Mouse (Mus musculus) yolk sac, embryonic 10.5 days (tissue): ENCODE measurements at regions not wholly inside any gene's neighbourhood (a gene's known extent, or its start where the extent isn't known, plus 50 kb on each side); places are given as distances from the start of the nearest gene placed in this dataset.

Source experiments
- DNase-seq: peaks from one replicate; pipeline ENCODE4 v3.0.0-alpha.2; 2017; ENCODE audit warnings: low spot score

DNA sequence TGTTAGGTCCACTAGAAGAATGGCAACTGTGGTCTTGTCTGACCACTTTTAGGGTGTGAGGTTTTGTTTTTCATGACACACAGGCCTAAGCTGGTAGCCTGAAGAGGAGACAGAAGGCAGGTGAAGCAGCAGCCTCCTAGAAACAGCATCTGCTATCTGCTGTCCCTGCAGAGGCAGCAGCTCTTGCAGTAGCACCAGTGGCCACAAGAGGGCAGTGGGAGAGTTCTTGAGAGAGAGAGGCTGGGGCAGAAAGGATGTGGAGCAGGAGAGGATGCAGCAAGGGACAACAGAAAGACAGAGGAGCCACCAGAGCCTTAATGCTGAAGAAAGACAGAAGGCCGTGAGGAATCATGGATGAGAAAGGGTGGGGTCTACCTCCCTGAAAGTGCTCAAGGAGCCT lies 88.1 kb upstream of the Usp51 start:
- peak; percentile 21 for DNase-seq

DNA sequence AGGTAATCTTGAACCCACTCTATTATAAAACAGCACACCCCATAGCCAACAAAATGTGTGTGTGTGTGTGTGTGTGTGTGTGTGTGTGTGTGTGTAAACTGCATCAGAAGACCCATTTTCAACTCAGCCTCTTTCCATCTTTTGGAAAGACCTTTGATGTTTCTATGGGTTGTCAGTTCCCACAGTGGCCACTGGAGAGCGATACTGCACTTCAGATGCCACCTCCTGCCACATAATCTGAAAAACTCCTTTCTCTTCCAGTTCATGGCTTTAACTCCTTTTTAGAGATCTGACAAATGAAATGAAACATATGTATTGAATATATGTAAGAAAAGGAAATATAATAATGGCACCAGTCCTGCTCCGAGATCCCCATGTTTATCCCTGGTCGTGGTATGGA lies 79.3 kb upstream of the Usp51 start:
- no peak for DNase-seq

GRCm38 (mm10) chrX:152946201-152946600 lies 60.1 kb upstream of the Usp51 start:
- no peak for DNase-seq
